Mouse (Mus musculus): Measurements from ENCODE around the gene Yeats4.

Gene Yeats4

GRCm38 (mm10) chr10:117202981-117203557, 21.2 kb downstream of the Yeats4 start:
- DNase-seq (ENCODE audit: low read depth, low spot score): no peak

- no peak for DNase-seq (ENCODE audit: low read depth, low spot score)
These were observed 24.6 kb downstream of the Yeats4 start for GRCm38 (mm10) chr10:117199701-117200100.

GRCm38 (mm10) chr10:117196696-117197095, 27.6 kb downstream of the Yeats4 start:
- no peak for DNase-seq (ENCODE audit: low read depth, low spot score)

GRCm38 (mm10) chr10:117195748-117196147, 28.6 kb downstream of the Yeats4 start:
- no peak for DNase-seq (ENCODE audit: low read depth, low spot score)

- DNase-seq (ENCODE audit: low read depth, low spot score): no peak
These were observed 29.3 kb downstream of the Yeats4 start for GRCm38 (mm10) chr10:117195005-117195404.

GRCm38 (mm10) chr10:117193364-117193763, 30.9 kb downstream of the Yeats4 start:
- no peak for DNase-seq (ENCODE audit: low read depth, low spot score)

GRCm38 (mm10) chr10:117185399-117186089, 38.8 kb downstream of the Yeats4 start:
- DNase-seq (ENCODE audit: low read depth, low spot score): no peak

GRCm38 (mm10) chr10:117181098-117181497, 43.2 kb downstream of the Yeats4 start:
- no peak for DNase-seq (ENCODE audit: low read depth, low spot score)

- no peak for DNase-seq (ENCODE audit: low read depth, low spot score)
These were observed 49.7 kb downstream of the Yeats4 start for GRCm38 (mm10) chr10:117174645-117175044.

GRCm38 (mm10) chr10:117173566-117174438, 50.5 kb downstream of the Yeats4 start:
- DNase-seq (ENCODE audit: low read depth, low spot score): no peak

GRCm38 (mm10) chr10:117173111-117173510, 51.2 kb downstream of the Yeats4 start:
- DNase-seq (ENCODE audit: low read depth, low spot score): no peak

GRCm38 (mm10) chr10:117172069-117172468, 52.2 kb downstream of the Yeats4 start:
- no peak for DNase-seq (ENCODE audit: low read depth, low spot score)

GRCm38 (mm10) chr10:117166785-117167425, 57.4 kb downstream of the Yeats4 start:
- DNase-seq (ENCODE audit: low read depth, low spot score): no peak
